Mouse (Mus musculus) spleen, adult 2 months (tissue): Measurements from ENCODE around the gene Gfpt2.

Source experiments
- CTCF ChIP-seq: fragments of 200-500 bp; IDR thresholded peaks from 2 replicates; pipeline ENCODE4 v1.5.1; 2011; ENCODE audit warnings: mild to moderate bottlenecking, inconsistent platforms; ENCODE audit not compliant: insufficient read depth, insufficient read length, insufficient replicate concordance; ENCODE audit errors: extremely low read depth
- POLR2A ChIP-seq: fragments of 200-500 bp; IDR thresholded peaks from 2 replicates; pipeline ENCODE4 v1.6.1; 2011; ENCODE audit warnings: low read depth, low read length, inconsistent platforms

- no peak for TF ChIP-seq POLR2A
- TF ChIP-seq CTCF = no peak
These were observed 5.0 kb downstream of the Gfpt2 start for GRCm38 (mm10) chr11:49798931-49799330.
